ENCODE assay signal across 23 mouse cellular contexts in the genomic region with DNA sequence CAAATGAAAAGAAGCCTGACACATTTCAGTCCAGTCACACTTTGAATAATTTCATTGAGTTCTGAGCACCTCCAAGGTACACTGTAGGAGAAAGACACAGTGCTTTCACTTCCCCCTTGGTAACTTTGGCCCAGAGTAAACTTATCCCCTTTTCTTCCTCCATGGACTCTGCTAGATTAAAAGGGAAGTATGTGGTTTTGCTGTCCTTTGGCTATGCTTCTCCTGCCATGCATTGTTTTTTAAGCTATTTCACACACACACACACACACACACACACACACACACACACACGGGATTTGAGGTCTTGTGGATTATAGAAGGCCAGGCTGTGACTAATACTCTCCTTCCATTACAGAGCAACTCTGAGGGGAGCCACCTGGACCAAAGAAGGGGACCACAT. TPM values are rescaled to one million over a fixed set of nuclear protein-coding genes. Genes with fewer than 3 reads are reported as not detected.
DNase-seq lines count a peak whose midpoint lies in the region; ATAC-seq lines count a peak whose summit lies in the region.
"Had no signal": no experiment of that assay in that cellular context is flagged by ENCODE, and none has a peak within 500 bp of the region (broad histone marks: within the 10 kb centered on the region; RNA-seq: fewer than 3 reads in every experiment).

No protein-coding gene starts in this region.

- peak overlapping the region; percentile 31 for H3K27ac ChIP-seq in macrophage
- H3K27ac ChIP-seq: forebrain, embryonic 13.5 days; hindbrain, embryonic 12.5 days; limb, embryonic 15.5 days; lung, embryonic 15.5 days; midbrain, embryonic 12.5 days had no signal

- peaks cover 26% of the 10 kb centered on the region for H3K36me3 ChIP-seq in macrophage (ENCODE audit: inconsistent target)

- no peak for ATAC-seq in erythroid progenitor cell, adult 5-6 weeks (replicated peaks; ENCODE audit: low FRiP score, poor library complexity, severe bottlenecking)
- ATAC-seq: forebrain, embryonic 13.5 days; inflammation-experienced regulatory T-cells, adult 6 months had no signal

- H3K79me2 ChIP-seq in macrophage (ENCODE audit: inconsistent target): no peaks in the 10 kb centered on the region

- H3K4me3 ChIP-seq in macrophage (ENCODE audit: inconsistent target): no peak overlapping the region
- H3K4me3 ChIP-seq: forebrain, embryonic 13.5 days; hindbrain, embryonic 12.5 days; limb, embryonic 15.5 days; lung, embryonic 15.5 days; midbrain, embryonic 12.5 days had no signal

- peak; percentile 47 for DNase-seq in lung, postnatal 25 days (ENCODE audit: low spot score)
- DNase-seq in lung, postnatal 14 days: no peak
- DNase-seq in MN1 (ENCODE audit: low spot score): peak; percentile 4
- no peak for DNase-seq in cerebellum, adult 9-10 months
- no peak for DNase-seq in kidney, postnatal 10 days
- DNase-seq: adrenal gland, postnatal 36 days; cerebellum, postnatal 10 days; gastrocnemius, postnatal 36 days; kidney, adult 8-10 months; kidney, postnatal 36 days; layer of hippocampus, adult 9-11 months; thymus, adult 2 months had no signal

- no CpG with 5 or more reads among the region's 1 CpGs for WGBS in macrophage (ENCODE audit: missing documents)

RNA-seq across cellular contexts. Expression of a gene that starts 3.3 kb away (rescaled TPM):
- 10 to 100 TPM in 9 of 26 experiments, 1 to 10 TPM in 16, under 1 TPM in 1; 0.92 to 13.0 (median 8.2) TPM for total RNA-seq in macrophage (2018; cell fraction: chromatin; rRNA removed)
- total RNA-seq in macrophage (2018; cell fraction: cytosol; rRNA removed): 1 to 10 TPM in 10 of 26 experiments, under 1 TPM in 16; 0.38 to 1.8 (median 0.87) TPM
- 10 to 100 TPM in 1 of 26 experiments, 1 to 10 TPM in 24, under 1 TPM in 1; 0.71 to 11.4 (median 4.8) TPM for total RNA-seq in macrophage (2018; cell fraction: nucleus; rRNA removed)
- polyA plus RNA-seq in macrophage (2018): 1.1 to 1.8 TPM (median 1.2 TPM) in 3 replicates
- total RNA-seq in erythroid progenitor cell, adult 5-6 weeks (2015; ENCODE audit: low replicate concordance): 7.6 TPM in 1 of 2 replicates, not detected in the other
- not detected in 2 replicates for total RNA-seq in erythroid progenitor cell, adult 5-6 weeks (2017; ENCODE audit: low replicate concordance)

RNA-seq across cellular contexts. Expression of a gene that starts 19.3 kb away (rescaled TPM):
- total RNA-seq in macrophage (2018; cell fraction: chromatin; rRNA removed): 10 to 100 TPM; 21.5 to 83.4 (median 59.3) TPM
- 10 to 100 TPM; 21.2 to 56.7 (median 35.0) TPM for total RNA-seq in macrophage (2018; cell fraction: cytosol; rRNA removed)
- 10 to 100 TPM; 19.4 to 84.2 (median 53.5) TPM for total RNA-seq in macrophage (2018; cell fraction: nucleus; rRNA removed)
- polyA plus RNA-seq in macrophage (2018): 32.2 to 39.5 TPM (median 37.0 TPM) in 3 replicates
- total RNA-seq in erythroid progenitor cell, adult 5-6 weeks (2015; ENCODE audit: low replicate concordance): 11.7 and 16.9 TPM in 2 replicates
- 8.5 and 15.0 TPM in 2 replicates for total RNA-seq in erythroid progenitor cell, adult 5-6 weeks (2017; ENCODE audit: low replicate concordance)

RNA-seq across cellular contexts. Expression of a gene that starts 34.3 kb away (rescaled TPM):
- 1 to 10 TPM in 23 of 26 experiments, under 1 TPM in 3; 0.41 to 6.8 (median 2.6) TPM for total RNA-seq in macrophage (2018; cell fraction: chromatin; rRNA removed)
- total RNA-seq in macrophage (2018; cell fraction: cytosol; rRNA removed): under 1 TPM in 13 of 26 experiments, not detected in 13; 0.06 to 0.35 (median 0.18) TPM
- total RNA-seq in macrophage (2018; cell fraction: nucleus; rRNA removed): 1 to 10 TPM in 18 of 26 experiments, under 1 TPM in 5, not detected in 3; 0.23 to 4.3 (median 1.7) TPM
- polyA plus RNA-seq in macrophage (2018): 0.50 TPM in 1 of 3 replicates, not detected in the others
- 2.2 TPM in 1 of 2 replicates, not detected in the other for total RNA-seq in erythroid progenitor cell, adult 5-6 weeks (2015; ENCODE audit: low replicate concordance)
- total RNA-seq in erythroid progenitor cell, adult 5-6 weeks (2017; ENCODE audit: low replicate concordance): 1.7 TPM in 1 of 2 replicates, not detected in the other
- polyA plus RNA-seq: lung, embryonic 15.5 days had no signal

RNA-seq across cellular contexts. Expression of a gene that starts 56.0 kb away (rescaled TPM):
- total RNA-seq in macrophage (2018; cell fraction: chromatin; rRNA removed): under 1 TPM in 14 of 26 experiments, not detected in 12; 0.04 to 0.33 (median 0.13) TPM
- not detected for total RNA-seq in macrophage (2018; cell fraction: cytosol; rRNA removed)
- total RNA-seq in macrophage (2018; cell fraction: nucleus; rRNA removed): under 1 TPM in 4 of 26 experiments, not detected in 22; 0.05 to 0.12 (median 0.06) TPM
- not detected in 3 replicates for polyA plus RNA-seq in macrophage (2018)
- not detected in 2 replicates for total RNA-seq in erythroid progenitor cell, adult 5-6 weeks (2015; ENCODE audit: low replicate concordance)
- total RNA-seq in erythroid progenitor cell, adult 5-6 weeks (2017; ENCODE audit: low replicate concordance): not detected in 2 replicates
- total RNA-seq: gastrocnemius, postnatal 36 days; left cerebral cortex, postnatal 25 days had no signal
- polyA plus RNA-seq: forebrain, embryonic 13.5 days; heart, embryonic 14.5 days; hindbrain, embryonic 12.5 days; inflammation-experienced regulatory T-cells, adult 6 months; lung, embryonic 15.5 days; midbrain, embryonic 12.5 days; stomach, embryonic 14.5 days; thymus, adult 2 months had no signal

Comparison
In these comparisons a context has a peak if more than half of its experiments do, and no peak if none do; other contexts are left out.
1. DNase-seq: peak in lung, postnatal 25 days (single experiment) and MN1 (single experiment); none in lung, postnatal 14 days (single experiment), cerebellum, adult 9-10 months (single experiment) and kidney, postnatal 10 days (single experiment).